Mouse (Mus musculus): ENCODE results near the gene Alms1.
"Not testable (repeated sequence)": the region's sequence is repeated elsewhere in the genome, so short reads cannot be mapped to it uniquely, and the experiment has no call there.

The Alms1 gene

DNA sequence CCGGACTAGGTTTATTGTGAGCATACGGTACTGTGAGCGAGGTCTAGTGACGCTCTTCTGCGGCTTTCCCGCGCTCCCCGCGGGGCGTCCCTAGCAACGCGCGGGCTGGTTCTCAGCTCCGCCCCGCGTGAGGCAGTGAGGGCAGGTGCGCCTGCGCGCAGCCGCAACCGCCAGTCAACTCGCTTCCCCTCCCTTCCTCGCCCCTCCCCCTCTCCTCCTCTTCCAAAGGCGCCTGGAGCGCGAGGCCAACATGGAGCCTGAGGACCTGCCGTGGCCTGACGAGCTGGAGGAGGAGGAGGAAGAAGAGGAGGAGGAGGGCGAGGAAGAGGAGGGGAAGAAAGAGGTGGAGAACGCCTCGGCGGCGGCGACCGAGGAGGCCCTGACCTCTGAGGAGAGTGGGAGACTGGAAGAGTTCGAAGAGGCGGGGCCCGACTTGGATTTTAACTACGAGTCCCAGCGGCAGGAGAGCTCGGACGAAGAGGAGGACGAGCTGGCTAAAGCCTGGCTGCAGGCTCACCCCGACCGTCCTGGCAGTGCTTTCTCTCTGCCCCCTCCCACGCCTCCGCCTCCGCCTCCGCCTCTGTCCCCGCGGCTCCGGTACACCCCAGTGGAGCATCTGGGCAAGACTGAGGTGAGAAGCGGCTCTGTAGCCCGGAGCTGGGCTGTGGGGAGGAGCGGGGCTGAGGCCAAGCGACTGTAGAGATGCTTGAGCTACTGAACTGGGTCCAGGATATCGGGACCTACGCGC is at the start of gene Alms1:
Gene Alms1, plus strand, starts transcription at position 136 of the 748 bp plus-strand sequence.
- DNase-seq (ENCODE audit: low read depth, low spot score): peak; percentile 97

DNA sequence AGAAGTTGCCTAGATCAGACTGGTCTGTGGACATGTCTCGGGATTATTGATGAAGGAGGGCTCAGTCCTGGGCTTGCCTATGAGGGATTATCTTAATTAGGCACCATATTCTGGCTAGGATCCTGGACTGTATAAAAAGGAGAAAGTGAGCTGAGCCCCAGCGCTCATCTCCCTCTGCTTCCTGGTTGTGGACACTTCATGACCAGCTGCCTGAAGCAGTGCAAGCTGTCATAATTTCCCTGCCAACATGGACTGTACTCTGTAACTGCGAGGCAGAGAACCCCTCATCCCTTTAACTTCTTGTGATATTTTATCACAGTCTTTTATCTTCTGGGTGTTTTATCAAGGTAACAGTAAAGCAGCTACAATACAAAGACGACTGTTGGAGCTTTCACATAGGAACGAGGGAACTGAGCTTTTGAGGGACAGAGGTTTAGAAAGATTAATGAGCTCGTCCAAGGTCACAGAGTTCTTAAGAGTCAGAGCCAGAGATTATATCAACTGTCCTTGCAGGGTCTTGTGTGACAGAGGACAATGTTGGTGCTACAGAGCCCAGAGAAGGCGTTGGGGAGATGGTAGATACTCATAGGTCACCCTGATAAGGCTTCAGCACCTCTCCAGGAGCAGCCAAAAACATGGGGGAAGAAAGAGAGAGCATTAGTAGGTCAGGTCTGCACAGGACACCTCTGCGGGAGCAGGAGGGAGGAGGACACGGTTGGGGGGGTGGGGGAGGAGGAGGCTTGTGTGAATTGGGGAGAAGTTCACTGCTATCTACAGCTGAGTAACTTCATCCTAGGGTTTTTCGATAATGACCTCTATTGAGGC is 43.8 kb upstream of the Alms1 start:
- peak; percentile 80 for DNase-seq (ENCODE audit: low read depth, low spot score)

DNA sequence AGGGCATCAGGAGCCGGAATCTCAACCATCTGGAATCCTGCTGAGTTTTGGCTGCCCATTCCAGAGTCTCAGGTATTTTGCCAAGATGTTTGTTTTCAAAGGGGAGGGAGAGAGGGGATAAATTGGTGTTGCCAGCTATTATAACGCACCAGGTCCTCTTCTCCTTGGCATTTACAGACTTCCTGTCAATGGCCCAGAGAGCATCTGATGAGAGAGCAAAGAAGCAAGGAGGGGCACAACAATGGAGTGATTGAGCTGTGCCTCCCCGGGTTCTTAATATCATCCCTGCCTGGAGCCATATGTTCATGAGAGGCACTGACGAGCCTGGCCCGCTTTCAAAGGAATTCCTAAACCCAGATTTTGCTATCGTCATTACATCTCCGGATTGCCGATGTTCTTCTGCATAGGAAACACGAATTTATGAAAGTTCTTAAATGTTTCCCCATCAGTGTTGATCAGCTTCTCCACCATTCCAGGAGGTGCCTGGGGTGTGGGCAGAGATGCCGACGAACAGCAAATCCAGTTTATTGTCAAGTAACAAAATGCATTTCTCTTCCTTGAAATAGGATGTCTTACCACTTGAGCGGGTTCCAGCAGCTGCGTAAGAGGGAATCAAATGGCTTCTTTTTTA is 43.0 kb upstream of the Alms1 start:
- DNase-seq (ENCODE audit: low read depth, low spot score): peak; percentile 95

DNA sequence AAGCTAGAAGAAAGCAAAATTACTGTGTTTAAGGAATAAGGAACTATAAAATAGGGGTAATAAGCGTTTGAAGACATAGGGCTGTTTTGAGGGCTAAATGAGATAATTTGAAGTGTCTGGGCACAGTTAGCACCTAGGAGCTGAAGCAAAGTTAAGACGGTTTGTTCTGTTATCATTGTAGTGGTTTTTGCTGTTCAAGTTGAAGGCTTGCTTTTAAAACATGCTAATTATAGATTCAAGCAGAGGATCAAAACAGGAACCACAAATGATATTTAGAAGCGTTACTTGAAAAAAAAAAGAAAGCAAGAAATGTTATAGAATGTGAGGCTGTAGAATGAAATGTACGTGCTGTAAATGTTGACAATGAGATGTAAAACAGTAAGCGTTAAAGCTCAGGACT is 39.7 kb upstream of the Alms1 start:
- no peak for DNase-seq (ENCODE audit: low read depth, low spot score)

DNA sequence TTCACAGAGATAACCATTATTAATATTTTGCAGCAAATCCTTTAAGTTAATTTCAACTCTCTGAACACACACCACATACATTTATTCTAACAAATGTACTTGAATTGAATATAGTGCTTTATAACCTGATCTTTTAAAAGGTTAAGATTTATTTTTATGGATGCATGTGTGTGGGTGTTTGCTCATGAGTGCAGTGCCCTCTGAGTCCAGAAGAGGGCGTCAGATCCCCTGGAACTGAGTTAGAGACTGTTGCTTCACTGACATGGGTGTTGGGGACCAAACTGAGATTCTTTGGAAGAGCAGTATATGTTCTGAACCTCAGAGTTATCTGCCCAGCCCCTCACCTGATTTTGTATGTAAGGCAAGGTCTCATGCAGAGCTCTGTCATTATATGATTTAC is 25.0 kb upstream of the Alms1 start:
- DNase-seq (ENCODE audit: low read depth, low spot score): no peak

DNA sequence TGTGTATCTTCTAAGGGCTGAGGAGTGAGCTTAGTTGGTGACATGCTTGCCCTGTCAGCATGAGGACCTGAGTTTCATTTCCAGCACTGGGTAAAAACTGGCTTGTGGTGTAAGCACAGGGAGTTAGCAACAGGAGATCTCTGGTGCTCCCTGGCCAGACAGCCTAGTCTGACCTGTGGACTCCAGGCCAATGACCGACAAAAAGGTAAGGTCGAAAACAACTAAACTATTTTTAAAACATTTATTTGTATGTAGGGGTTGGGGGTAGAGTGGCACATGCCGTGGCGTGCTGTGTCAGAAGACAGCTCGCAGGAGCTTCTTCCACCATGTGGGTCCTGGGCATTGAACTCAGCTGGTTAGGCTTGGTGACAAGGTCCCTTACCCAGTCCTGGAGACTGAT is 14.5 kb upstream of the Alms1 start:
- DNase-seq (ENCODE audit: low read depth, low spot score): no peak

DNA sequence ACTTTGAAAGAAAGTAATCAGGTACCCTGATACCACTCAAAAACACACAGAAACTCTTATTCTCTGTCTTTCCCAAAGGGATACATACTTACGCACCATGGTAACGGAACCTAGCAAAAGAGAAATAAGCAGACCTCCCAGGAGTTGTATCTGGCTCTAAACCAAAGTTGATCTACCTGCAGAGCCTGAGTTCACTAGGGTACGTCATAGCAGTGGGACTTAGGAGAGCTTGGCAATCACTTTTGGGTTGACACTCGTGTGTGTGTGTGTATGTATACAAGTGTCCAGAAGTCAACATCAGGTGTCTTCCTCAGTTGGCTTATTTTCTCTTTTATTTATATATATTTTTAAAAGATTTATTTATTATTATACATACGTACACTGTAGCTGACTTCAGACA is 5.6 kb upstream of the Alms1 start:
- DNase-seq (ENCODE audit: low read depth, low spot score): no peak

DNA sequence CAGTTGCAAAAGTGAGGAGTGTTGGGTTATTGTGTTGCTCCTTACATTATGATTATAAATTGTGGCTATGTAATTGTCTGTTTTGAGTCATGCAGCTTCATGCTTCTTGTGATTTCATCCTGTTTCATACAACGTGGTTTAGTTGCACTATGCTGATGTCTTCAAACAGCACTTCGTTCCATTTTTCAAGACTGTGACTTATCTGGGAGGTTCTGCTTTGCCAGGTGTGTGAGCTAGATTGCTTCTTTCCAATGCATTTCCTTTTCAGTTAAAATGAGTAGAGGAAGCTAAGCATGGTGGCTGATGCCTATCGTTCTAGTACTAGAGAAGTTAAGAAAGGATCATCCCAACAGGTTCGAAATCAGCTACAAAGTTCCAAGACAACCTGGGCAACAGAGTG is 2.7 kb upstream of the Alms1 start:
- DNase-seq (ENCODE audit: low read depth, low spot score): no peak

DNA sequence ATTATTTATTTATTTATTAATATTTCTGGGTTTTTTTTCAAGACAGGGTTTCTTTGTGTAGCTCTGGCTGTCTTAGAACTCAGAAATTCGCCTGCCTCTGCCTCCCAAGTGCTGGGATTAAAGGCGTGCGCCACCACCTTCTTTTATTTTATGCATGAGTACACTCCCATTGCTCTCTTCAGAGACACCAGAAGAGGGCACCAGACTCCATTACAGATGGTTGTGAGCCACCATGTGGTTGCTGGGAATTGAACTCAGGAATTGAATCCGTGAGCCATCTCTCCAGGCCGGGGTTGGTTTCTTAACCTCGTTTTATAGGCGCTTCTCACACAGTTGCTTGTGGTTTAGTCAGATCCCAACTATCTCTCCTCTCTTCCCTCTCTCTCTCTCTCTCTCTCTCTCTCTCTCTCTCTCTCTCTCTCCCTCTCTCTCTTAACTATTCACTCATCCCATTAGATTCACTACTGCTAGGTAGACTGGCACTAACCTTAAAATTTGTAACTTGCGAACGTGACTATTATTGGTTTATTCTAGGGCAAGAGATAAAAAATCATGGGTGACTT is 445 bp upstream of the Alms1 start:
- peak; percentile 24 for DNase-seq (ENCODE audit: low read depth, low spot score)

DNA sequence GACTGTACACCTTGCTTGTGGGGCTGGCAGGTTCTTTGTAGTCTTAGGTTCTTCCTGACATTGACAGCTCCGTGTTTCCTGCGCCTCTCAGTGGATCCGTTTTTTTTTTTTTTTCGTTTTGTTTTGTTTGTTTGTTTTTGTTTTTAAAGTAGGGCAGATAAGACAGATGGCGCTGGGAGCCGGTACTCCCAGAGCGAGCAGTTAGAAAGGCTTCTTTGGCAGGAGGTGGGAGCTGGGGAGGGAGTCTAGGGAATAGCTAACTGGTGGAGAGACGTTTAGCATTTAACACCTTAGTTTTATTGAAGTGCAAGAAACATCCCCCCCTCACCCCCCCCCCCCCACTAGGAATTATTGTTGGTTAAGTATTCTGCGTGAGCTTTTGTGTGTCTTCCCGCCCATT is 833 bp downstream of the Alms1 start:
- peak; percentile 67 for DNase-seq (ENCODE audit: low read depth, low spot score)

DNA sequence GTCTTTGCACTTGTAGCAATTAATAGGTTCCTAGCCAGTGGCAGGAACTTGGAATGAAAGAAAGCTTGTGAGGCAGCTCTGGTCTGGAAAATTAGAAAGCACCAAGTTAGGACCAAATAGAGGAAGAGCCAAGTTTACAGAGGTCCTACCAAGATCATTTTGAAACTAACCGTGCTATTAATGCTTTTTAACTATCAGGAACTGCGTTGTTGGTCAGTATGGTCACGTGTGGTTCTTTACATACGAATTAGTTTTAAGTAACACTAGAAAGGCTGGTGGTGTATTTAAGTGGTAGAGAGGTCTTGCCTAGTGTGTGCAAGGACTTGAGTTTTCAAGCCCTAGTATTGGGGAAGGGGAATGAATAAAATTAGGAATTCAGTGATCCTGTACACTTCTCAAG is 1.2 kb downstream of the Alms1 start:
- no peak for DNase-seq (ENCODE audit: low read depth, low spot score)

DNA sequence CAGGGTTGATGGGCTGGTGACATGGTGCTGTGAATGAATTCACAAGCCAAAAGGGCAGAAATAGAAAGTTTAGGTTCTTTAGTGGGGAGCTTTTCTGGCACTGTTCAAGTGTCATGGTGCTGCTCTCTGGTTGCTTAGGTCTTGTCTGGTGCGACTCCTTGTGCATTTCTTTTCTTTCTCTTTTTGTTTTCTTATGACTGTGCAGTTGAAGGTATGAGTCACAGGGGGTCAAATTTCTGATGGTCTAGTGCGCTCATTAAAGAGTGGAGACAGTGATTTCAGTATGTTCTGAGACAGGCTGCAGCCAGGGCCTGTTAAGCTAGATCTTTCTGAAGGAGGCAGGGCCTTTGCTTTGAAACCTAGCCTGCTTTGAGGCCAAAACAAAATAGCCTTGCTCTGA is 2.8 kb downstream of the Alms1 start:
- DNase-seq (ENCODE audit: low read depth, low spot score): no peak

DNA sequence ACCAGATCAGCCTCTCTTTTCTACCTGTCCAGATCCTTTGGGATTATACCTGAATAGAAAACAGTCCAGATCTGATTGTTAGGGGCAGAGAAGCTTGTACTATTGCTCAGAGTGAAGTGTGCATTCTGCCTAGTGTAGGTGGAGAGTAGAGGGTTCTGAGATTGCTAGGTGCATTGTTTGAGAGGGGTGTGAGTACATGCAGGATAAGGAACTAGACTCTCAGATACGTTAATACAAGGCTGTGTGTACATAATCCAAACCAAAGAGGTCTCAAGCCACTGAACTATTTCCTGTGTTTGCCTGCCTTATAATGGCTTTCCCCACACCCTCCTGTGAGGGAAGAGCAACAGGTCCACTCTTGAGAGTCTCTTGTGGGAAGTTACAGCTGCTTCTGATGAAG is 12.0 kb downstream of the Alms1 start:
- DNase-seq (ENCODE audit: low read depth, low spot score): no peak

DNA sequence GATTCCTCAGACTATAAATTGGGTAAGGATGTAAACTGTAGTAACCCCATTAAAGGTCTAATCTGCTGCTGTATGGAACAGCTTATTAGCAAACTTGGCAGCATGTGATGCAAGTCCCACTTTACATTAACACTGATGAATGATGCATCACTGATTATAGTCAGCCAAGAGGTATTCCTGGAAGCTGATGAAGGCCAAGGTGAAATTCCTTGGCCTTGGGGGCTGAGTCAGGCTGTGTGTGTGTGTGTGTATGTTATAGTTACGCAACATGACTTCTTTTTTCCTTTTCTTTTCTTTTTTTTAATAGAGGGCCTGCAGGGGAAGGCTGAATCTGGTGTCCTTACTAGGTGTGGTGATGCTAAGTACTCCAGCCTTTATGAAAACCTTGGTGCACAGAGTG is 23.2 kb downstream of the Alms1 start:
- DNase-seq (ENCODE audit: low read depth, low spot score): no peak

DNA sequence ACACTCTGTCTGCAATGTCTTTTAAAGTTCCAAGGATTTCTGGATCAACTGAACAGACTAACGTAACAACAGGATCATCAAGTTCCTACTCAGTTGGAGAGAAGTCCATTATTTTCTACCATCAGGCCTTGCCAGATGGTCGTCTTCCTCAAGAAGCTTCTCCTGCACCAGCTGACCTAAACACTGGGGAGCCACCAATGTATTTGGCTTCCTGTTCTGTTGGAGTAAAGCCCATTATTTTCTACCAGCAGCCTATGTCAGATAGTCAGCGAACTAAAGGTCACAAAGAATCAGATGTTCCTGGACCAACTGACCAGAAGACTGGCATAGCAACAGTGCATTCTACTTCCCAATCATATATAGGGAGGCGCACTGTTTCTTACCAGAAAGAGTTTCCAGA is 33.5 kb downstream of the Alms1 start:
- peak; percentile 80 for DNase-seq (ENCODE audit: low read depth, low spot score)

DNA sequence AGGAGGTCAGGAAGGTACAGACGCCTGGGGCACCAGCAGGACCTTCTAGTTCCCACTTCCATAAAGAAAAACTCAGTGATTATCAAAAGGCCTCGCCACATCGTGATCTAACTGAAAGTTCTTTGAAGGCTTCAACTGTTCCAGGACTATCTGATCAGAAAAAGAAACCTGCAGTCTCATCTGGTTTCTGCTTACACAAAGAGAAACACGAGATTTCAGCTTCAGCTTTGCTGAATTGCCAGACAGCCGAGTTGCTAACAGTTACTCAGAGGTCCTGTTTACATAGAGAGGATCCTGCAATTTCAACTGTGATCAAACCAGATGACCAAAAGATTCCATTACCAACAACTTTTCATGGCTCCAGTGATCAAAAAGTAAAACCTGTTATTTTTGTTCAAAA is 34.3 kb downstream of the Alms1 start:
- no peak for DNase-seq (ENCODE audit: low read depth, low spot score)

DNA sequence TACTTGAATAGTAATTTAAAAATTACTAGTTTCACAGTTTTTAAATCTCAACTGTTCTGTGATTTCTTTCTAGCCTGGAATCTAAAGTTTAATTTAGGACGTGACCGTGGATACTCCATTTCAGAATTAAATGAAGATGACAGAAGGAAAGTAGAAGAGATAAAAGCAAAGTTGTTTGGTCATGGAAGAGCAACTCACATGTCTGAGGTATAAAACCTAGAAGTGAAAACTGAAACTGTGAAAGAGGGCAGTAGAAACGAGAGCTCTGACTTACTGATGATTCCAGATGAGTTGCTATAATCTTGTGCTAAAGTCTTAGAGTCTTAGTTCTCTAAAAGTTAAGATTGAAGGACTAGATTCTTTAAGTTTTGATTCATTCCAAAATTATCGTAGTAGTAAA is 37.2 kb downstream of the Alms1 start:
- DNase-seq (ENCODE audit: low read depth, low spot score): no peak

DNA sequence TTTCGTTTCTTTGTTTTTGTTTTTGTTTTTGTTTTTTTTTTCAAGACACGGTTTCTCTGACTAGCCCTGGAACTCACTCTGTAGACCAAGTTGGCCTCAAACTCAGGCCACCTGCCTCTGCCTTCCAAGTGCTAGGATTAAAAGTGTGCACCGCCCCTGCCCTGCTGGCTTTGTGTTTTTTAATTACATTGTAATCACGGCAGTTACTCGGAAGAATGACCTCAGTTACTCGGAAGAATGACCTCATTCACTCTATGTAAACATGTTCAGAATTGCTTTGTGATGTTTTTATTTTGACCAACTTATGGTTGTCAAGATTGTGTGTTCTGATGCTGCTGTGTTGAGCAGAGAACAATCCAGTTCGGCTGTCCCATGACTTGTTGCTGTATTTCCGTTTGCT is 45.8 kb downstream of the Alms1 start:
- DNase-seq (ENCODE audit: low read depth, low spot score): no peak

DNA sequence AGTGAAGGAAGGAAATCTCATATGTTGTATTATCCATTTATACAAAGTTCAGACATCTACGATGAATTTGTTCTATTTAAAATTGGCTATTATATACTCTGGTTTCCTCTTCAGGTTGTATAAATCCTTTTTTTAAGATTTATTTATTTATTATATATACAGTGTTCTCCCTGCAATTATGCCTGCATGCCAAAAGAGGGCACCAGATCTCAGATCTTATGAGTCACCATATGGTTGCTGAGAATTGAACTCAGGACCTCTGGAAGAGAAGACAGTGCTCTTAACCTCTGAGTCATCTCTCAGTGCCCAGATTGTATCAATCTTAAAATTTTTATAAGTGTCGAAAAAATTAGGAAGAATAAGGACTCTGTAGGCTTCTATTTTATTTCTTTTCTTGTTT is 65.9 kb downstream of the Alms1 start:
- peak; percentile 29 for DNase-seq (ENCODE audit: low read depth, low spot score)

DNA sequence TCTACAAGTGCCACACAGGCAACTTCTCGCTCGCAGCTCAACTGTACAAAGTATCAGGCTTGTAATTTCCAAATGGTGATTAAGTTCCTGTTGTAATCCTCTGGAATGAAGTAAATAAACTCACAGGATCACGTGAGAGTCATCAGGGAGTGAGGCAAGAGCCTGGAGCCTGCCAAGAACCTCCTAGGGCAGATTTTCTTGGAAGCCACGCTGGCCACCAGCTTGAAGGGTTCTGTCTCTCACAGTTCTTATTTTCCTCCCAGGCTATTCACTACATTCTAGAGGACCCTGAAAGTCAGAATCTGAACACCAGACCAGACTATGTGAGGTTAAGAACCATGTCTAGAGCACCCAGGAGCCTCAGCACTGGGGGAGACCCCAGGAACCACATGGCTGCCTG is 114.6 kb downstream of the Alms1 start:
- DNase-seq (ENCODE audit: low read depth, low spot score): not testable (repeated sequence)

DNA sequence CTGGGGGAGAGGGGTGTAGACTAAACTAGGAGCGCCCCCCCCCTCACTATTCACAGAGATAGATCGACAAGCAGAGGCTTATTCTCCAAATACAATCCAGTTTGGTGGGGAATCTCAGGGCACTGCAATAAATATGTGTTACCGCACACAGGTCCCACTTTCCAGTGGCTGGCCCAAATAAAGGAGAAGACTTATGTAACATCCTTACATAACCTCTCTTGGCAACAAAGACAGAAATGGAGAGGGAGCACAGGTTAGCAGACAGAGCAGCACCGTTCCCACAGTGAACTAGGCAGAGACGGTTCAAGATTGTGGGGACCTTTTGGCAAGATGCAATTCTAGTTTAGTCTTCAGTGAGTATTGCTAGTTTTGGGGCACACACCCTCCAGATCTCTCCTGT is 121.9 kb downstream of the Alms1 start:
- peak; percentile 16 for DNase-seq (ENCODE audit: low read depth, low spot score)

DNA sequence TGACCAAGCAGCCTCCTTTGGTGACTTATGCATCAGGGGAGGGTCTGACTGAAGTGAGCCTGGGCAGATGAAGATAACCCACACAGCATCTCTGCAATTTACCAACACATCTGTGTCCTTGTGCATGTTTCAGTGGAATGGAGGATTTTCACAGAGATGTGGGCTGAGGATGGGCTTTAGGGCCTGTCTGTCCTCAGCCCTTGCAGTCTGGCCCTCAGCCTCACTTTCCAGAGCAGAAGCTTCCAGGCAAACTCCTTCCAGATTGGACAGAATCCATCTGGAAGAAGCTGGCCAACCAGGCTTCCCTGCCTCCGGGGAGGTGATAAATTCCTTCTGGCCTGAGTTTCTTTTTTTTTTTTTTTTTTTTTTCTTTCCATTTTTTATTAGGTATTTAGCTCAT is 122.3 kb downstream of the Alms1 start:
- DNase-seq (ENCODE audit: low read depth, low spot score): not testable (repeated sequence)
